Mouse (Mus musculus) CD8-positive naive resting alpha-beta T cell, adult 2 months (primary cell): ENCODE measurements around the gene Adgra3.
A peak's percentile ranks its signal among the peaks of the same experiment; 100 is the strongest.

Experiments
- DNase-seq, 2 experiments: peaks; one replicate each; pipeline ENCODE4 v3.0.0; 2022; ENCODE audit warnings: low read depth in 2 of 2, low spot score in 2 of 2

Adgra3 gene

GRCm38 (mm10) chr5:49979246-49979645 is 79.6 kb downstream of the Adgra3 start:
- no peak for DNase-seq

- peak; percentile 2 to 3 for DNase-seq
Measured at GRCm38 (mm10) chr5:49975971-49976370, 82.8 kb downstream of the Adgra3 start.

GRCm38 (mm10) chr5:49974211-49974610 is 84.6 kb downstream of the Adgra3 start:
- DNase-seq: no peak

GRCm38 (mm10) chr5:49969660-49970059 is 89.1 kb downstream of the Adgra3 start:
- DNase-seq: no peak

GRCm38 (mm10) chr5:49967726-49968125 is 91.1 kb downstream of the Adgra3 start:
- no peak for DNase-seq

GRCm38 (mm10) chr5:49965810-49966209 is 93.0 kb downstream of the Adgra3 start:
- DNase-seq: no peak

- DNase-seq: no peak
Measured at GRCm38 (mm10) chr5:49961478-49962431, 97.1 kb downstream of the Adgra3 start.

GRCm38 (mm10) chr5:49936354-49936753 is 122.5 kb downstream of the Adgra3 start:
- no peak for DNase-seq

GRCm38 (mm10) chr5:49924712-49925111 is 134.1 kb downstream of the Adgra3 start:
- no peak for DNase-seq

GRCm38 (mm10) chr5:49915695-49916106 is 143.1 kb downstream of the Adgra3 start:
- no peak for DNase-seq
